Mouse (Mus musculus) left cerebral cortex, adult 11 months (tissue): ENCODE measurements around the gene Rasal2.

ENCODE experiments used
- DNase-seq: peaks from one replicate; pipeline ENCODE4 v3.0.0; 2022; ENCODE audit warnings: low spot score

The Rasal2 gene

DNA sequence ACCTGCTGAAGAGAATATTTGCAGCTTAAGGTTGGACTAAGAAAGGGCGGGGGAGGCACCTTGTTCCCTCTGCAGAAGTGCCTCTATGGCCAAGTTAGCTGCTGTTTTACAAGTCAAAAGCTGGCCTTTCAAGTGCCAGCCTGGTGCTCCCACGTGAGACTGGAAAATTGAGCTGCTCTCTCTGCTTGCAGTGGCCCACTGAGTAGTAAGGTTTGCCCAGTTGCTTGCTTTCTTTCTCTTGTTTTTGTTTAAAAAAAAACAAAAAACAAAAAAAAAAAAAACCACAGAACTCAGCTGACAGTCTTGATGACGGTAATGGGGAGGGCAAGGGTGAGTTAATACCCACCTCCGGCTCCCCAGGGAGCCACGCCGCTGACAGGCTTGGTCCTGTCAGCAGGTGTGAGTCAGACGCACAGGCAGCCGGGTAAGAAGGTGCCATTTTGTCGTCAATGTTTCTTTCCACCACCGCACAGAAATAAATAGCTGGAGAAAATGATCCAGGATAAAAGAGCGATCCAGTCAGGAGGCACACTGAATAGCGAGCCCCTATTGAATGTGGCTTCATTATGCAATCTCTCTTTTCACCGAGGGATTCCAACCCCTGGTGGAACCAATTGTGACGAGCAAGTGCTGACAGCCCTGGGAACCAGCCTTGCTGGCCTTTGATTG, 27.7 kb upstream of the Rasal2 start:
- DNase-seq = no peak

DNA sequence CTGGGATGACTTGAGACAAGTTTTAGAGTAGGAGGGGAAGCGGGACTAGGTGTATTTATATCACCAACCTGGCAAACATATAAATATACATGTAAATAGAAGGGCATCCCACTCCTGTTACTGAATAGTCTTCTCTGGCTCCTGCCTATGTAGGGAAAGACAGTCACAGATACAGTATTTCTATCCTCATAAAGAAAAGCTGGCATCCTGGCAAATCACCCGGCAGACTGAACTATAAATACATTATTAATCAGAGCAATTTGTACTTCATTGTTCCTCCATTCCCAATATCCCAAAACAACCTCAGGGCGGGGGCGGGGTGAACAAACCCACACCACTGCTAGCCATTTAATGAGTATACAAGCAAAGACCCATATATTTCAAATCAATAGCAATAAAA, 26.7 kb upstream of the Rasal2 start:
- DNase-seq = no peak

DNA sequence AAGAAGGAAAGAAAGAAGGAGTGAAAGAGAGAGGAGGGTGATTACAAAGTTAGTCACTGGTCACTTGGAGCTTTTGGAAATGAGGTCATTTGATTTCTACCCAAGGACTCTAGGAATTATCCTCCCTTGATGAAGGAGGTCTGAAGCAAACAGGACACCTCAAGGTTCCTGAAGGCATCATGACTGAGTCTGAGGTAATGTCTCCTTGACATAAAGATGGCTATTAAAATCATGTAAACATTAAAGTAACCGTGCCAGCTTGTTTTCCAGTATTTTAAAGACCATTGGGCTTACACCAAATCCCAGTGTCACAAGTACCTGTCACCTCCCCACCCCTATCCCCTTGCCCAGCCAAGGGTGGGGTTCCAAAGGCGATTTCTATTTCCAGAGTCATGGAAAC, 25.9 kb upstream of the Rasal2 start:
- no peak for DNase-seq

DNA sequence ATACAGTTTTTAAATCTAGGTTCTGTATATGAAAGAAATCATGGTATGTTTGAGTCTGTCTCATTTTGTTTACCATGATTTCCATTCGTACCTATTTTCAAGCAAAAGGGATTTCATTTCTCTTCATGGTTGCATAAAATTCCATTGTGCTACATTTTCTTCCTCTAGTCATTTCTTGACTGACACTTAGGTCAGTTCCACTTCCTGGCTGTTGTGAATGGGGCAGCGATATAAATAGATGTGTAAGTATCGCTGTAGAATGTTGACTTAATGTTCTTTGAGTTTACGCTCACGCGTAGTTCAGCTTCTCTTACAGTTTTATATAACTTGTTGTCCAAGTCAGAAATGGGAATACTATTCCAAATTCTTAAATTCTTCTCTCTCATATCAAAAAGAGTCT, 23.5 kb upstream of the Rasal2 start:
- DNase-seq = no peak

DNA sequence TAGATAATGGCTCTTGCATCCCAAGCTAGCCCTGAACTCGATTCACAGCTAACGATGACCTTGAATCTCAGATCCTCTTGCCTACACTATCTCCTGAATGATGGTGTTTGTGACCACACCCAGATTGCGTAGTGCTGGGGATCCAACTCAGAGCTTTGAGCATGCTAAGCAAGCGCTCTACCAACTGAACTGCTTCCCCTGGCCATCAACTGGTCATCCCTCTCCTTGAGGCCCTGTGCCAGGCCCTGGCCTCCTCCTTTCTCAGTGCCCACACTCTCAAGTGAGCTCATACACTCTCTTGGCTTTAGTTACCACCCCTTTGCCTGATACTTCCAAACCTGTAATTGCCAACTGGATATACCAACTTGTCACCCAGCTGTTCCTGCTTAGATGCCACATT, 22.0 kb upstream of the Rasal2 start:
- DNase-seq = no peak

DNA sequence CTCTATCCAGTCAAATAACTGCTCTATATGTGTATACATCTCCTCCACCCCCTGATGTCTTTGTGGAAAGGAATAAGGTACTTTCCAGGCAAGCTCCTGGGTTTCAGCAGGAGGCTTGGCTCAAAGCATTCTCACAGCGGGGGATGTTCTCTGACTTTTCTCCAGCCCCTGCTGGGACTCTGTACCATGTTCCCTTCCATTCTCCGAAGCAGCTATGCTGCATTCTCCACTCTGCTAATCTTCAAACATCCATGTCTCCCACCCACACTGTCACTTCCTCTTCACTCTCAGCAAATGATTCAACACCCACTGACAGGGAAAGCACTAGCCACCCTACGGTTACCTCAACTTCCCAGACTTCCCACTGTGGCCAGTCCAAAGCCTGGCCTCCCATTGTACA, 20.9 kb upstream of the Rasal2 start:
- no peak for DNase-seq

DNA sequence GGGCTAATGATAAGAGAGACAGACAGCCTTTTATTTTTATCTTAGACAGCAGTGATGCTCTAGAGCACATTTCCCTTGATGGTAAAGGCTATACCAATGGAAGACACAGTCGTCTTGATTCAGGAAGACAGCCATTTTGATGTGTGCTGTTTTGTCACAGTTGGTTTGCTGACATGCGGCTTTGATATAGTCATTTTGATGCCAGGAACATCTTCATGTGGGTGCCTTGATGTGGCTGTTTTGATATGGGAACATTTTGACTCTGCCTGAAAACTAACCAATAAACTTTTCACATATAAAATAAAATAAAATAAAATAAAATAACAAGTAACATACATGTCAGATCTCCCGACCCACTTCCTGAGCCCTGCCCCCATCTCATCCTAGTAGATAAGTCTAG, 16.0 kb upstream of the Rasal2 start:
- DNase-seq = no peak

DNA sequence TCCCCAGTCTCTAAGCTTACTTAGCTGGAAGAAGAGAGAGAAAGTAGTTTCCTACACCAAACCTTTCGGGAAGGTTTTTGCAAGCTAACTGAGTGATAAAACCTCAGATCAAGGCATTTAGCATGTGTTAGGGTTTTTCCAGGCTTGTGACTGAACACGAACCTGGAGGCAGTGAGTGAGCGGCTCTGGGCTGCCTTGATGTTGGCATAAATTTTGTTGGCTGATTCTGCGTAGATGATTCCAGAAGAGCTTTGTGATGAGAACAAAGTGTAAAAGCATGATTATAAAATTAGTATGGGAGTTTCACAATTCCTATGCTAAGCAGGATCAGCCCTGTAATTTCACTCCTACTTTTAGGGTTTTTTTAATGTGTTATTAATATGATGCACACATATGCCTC, 15.2 kb upstream of the Rasal2 start:
- DNase-seq = no peak

DNA sequence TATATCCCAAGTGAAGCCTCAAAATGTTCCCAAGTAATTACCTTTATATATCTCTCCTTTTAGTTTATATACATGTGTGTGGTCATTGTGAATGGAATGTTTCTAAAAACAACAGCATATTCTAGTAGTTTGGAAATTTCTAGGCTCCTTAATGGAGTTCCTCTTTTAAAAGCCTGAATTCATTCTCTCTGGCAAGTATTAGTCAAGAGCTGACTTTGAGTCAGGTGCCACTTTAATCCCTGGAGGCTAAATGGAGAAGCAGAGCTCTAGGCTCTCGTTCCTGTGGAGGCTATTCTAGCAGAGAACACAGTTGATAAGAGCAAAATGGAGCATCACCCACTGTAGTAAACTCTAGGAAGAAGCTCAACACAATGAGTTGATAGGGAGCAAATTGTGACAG, 14.5 kb upstream of the Rasal2 start:
- DNase-seq = no peak

DNA sequence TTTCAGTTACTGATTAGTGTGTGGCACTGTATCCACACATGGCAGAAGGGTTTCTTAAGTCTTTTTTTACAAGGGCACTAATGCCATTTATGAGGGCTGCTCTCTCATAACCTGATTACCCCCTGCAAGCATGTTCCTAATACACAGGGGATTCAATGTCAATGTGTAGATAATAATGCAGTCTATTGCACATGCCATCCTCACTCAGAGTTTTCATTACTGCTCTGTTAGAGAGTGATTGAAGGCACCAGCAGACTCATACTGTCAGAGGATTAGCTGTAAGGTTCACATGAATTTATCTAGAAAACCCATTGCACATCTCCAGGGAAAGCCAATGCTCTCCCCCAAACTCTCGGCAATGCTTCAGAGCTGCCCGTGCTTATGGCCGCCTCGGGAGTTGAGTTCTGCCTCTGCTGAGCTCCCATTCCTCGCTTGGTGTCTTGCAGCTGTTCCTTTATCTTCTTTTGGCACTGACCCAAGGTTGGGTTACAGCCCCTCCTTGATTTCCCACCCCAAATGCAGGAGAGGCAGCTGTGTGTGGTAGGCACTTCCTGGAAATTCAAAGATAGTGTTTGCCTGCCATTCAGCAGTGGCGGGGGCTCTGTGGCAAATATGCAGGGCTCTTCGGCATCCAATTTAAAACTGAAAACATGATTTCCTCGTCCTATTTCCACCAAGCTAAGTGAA, 13.5 kb upstream of the Rasal2 start:
- DNase-seq = no peak

DNA sequence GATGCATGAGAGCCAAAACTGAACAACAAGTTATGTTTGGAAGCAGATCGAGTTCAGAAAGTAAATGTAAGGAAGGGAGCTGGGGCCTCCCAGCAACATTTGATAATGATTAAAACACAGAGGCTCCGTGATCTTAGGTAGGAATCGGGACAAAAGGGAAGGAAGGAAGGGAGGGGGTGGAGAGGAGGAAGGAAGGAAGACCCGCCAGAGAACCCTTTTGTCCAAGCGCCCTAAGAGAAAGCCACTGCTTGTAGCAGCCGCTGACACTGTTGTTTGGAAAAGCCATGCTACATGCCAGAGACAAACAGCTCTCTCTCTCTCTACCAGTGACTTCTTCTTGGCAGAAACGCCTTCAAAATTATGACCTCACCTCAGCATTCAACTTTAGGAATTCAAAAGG, 5.5 kb upstream of the Rasal2 start:
- no peak for DNase-seq

DNA sequence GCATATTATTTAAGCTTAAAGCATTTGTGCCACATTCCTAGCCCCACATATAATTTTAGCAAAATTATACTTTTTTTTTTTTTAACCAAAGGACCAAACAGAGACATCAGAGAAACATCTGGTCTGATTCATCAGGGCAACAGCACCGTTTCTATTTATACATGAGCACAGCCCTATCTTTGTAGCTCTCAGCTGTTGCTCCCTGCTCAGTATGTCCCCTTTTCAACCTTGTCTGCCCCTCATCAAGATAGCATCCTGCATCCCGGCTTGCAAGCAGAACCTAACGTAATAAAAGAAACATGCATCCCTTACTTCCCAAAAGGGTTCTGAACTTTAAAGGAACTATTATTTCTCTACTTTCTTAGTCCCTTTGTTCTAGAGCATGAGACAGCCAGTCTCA, 5.0 kb upstream of the Rasal2 start:
- DNase-seq = no peak

DNA sequence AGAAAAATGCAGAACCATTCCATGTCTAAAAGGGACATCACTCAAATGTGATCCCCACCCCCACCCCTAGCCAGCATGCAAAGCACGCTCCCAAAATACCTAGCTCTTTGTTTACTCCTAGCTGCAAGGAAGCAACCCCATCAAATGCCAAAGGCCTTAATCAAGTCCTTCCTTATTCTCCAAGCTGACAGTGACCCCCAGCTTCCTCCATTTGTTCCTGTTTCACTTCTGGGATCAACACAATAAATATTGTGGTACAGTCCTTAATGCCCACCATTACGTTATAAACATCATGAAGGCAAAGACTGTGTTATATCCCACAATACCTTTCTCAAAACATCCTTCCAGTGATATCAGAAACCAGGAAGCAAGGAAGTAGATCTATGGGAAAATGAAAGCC, 4.2 kb upstream of the Rasal2 start:
- DNase-seq = no peak

DNA sequence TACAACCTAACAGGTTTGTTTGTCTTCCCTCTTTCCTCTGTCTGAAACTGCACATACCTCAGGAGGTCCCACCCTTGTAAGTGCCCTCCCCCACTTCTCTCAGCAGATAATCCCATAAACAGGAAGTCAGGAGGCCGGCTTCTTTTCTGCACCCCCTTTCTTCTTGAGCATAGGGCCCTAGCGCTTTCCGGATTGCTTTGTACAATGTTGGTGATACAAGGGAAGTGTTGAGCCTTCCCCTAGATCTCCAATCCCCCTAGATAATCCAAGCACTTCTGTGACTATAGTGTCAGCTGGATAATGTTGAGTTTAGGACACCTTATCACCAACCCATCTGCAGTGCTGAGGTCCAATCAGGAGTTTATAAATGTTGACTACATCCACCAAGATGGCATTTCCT, 3.4 kb upstream of the Rasal2 start:
- no peak for DNase-seq

DNA sequence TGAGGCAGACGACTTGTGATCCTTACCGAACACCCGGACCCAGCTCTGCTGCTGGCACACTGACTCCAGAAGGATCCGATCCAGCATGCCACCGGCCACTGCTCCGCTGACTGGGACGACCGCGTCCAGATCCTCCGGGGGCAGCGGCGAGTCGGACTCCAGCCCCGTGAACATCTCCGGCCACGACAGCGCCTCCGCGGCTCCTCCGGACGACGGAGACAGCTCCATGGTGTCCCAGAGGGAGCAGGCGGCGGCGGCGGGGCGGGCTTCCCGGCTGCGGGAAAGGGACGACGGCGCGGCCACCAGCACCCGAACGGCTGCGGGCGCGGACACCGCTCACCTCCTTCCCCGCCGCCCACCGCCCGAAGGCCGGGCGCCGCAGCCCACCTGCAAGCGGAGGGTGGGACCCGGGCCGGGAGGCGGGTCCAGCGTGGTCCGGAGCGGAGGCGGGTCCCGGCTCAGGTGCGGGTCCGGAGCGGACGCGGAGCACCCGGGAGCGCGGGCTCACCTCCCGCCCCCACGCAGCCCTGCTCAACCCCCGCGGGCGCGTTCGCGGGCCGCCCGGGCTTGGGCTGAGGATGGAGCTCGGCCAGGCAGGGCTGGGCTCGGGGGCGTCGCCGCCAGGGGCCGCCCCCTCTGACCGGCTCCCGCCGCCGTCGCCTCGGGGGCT, 549 bp downstream of the Rasal2 start:
- DNase-seq = peak; percentile 22

DNA sequence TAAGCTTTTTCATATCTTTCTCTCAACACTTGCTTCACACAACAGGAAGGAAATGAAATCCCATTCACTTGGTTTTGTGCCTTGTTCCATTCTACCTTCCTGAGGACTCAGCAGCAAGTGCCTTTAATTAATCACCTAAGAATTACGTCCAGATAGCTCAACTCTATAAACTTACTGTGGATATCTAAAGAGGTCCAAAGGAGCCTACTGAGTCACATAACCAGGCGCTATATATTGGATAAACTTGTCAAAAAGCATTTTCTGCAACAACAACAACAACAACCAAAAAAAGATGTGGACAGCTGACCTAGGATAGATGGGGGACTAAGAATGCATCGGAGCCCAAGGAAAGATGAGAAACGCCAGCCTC, 1.1 kb downstream of the Rasal2 start:
- no peak for DNase-seq

DNA sequence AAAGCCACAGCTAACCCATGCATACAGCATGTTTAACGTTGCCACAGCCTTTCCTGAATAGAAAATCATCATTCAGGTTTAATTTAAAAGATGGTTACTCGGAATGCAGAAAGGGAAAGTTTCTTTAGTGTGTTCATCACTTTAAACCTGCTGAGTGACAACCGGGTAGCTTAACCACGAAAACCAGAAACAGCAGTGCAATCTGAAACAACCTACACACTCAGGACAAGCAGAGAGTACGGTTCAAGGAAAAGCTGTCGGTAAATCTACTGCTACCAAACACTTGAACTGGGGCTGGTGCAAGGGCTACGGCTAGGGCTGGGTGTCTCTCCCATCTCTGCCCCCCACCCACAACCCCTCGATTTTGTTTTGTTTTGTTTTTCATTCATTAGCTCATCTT, 1.5 kb downstream of the Rasal2 start:
- DNase-seq = no peak

DNA sequence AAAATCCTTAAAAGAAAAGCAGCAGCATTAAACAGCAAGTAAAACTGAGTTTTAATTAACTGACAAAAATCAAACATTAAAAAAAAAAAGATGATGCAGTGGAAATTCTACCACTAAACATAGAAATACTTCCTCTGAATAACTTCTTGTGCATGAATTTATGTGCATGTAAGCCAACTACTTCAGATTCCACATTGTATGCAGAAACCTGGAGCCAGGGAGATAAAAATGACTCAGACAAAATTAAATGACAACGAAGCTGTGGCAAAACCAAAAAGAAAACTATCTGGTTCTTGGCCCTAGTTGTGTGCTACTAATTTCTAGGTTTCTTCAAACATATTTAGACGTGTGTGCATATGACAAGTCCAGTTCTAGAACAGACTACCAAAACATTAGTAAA, 2.7 kb downstream of the Rasal2 start:
- no peak for DNase-seq

DNA sequence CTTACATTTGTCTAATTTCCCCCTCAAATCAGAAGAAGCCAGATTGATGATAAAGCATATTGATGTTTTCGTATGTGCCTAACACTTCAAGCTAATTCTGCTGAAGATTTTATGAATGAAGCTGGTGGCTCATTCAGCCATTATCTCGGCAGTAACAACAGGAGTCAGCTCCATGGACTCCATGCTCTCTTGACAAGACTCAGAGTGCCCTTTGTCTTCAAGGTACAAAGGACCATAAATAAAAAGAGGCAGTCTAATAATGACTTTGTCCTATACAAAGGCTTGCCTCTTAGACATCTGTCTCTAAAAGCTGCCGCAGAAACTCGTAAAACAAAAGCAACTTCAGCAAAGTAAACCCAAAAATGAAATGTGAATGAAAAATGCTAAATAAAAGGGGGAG, 24.4 kb downstream of the Rasal2 start:
- DNase-seq = no peak

DNA sequence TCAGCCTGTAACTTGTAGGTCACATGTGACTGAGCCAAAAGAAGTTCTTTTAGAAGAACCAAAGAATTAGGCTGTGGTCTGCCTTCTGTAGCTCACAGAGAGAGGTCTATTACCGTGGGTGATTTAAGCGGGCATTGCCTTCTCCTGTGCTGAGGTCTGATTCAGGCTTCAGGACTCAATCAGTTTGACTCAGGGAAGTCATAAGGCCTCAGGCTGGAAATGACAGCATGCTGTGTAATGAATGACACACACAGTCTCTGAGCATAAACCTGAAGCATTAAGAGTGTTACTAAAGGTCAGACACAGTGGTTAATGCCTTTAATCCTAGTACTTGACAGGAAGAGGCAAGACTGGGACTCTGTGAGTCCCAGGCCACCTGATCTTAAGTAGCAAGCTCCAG, 31.7 kb downstream of the Rasal2 start:
- no peak for DNase-seq

DNA sequence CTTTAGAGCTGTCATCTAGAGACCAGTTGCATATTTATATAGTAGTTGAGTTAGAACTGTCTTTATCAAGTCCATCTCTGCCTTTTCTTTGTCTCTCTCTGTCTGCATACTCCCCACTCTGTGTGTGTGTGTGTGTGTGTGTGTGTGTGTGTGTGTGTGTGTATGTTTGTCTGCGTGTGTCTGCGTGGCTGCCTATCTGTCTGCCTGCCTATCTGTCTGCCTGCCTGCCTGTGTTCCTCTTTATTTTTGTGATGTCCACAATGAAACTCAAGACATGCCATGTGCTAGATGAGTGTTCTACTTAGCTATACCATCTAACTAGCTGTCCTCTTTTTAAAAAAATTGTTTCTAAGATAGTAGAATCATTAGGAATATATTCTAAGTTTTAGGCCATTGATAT, 42.0 kb downstream of the Rasal2 start:
- DNase-seq = no peak

DNA sequence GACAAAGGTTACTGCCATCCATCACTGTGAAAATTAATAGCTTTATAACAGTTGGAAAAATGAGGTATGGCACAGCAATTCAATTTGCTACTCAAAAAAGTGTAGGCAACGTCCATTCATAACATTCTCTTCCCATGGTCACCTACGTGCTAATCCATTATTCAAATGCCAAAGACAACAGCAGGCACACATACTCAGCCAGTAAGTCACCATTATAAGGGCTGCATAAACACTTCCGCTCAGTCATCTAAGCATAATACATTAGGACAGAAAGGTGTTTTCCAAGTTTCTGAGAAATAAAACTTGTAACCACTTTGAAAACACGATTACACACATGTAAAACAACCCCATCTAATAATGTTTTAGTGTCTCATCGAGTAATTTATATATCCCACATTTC, 44.1 kb downstream of the Rasal2 start:
- no peak for DNase-seq

DNA sequence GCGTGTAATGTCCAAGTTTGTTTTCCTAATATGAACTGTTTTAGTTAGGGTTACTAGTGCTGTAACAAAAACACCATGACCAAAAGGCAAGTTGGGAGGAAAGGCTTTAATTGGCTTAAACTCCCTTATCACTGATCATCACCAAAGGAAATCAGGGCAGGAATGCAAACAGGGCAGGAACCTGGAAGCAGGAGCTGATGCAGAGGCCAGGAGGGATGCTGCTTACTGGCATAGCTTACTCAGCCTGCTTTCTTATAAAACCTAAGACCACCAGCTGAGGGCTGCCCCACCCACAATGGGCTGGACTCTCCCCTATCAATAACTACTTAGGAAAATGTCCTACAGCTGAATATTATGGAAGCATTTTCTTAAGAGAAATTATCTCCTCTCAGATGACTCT, 65.7 kb downstream of the Rasal2 start:
- no peak for DNase-seq

DNA sequence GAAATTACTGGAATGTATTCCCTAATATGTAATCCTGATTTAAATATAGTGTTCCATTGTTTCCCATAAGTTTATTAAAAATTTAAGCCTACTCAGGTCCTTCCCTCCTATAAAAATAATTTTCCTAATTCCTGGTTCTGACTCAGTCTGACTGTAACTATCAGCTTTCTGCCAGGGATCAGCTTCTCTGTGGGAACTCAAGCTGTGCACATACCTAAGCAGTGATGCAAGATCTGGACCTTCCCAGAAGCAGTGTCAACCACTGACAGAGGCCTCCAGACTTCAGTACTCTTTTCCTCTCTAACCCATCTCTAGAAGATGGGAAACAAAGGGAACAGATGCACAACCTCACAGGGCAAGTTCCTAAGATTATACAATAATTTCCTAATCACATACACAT, 68.9 kb downstream of the Rasal2 start:
- DNase-seq = no peak
